ENCODE assay signal across 9 mouse cellular contexts in the genomic region with DNA sequence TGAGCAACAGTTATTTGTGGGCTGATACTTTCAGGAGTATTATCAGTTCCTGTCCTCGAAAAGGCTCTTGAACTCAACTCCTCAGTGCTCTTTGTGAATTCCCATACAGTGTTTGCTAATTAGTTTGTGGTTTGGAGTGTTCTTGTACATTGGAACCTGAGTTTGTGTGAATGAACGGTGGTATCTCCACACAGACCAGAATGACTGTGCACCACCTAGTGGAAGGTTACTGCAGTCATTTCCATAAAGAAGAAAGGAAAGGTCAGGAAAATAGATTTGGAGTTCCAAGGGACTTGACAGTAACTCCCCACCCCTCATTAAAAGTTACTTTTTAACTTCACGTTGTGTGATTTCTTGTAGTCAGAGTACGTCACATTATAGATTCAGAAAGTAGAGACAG.
DNase-seq lines count a peak whose midpoint lies in the region; ATAC-seq and TF ChIP-seq lines count a peak whose summit lies in the region.
"Had no signal": no experiment of that assay in that cellular context is flagged by ENCODE, and none has a peak within 500 bp of the region (broad histone marks: within the 10 kb centered on the region; RNA-seq: fewer than 3 reads in every experiment).

No protein-coding gene starts in this region.

- intact Hi-C loops in gastrocnemius, adult 2 months (cut with DNase I): no loop called here

- no peaks in the 10 kb centered on the region for H3K9me3 ChIP-seq in lung, postnatal 0 days (ENCODE audit: low read length)
- no peaks in the 10 kb centered on the region for H3K9me3 ChIP-seq in MEL (replicated peaks; ENCODE audit: insufficient read depth, low read length)
- H3K9me3 ChIP-seq: forebrain, embryonic 13.5 days had no signal

- 55% methylated on average over 4 of the region's 4 CpGs for WGBS in lung, postnatal 0 days
- WGBS in lung, adult 2 months: 45% methylated on average over 4 of the region's 4 CpGs

- no peak for ATAC-seq in lung, postnatal 0 days
- ATAC-seq: forebrain, embryonic 13.5 days had no signal

- no peaks in the 10 kb centered on the region for H3K4me1 ChIP-seq in lung, postnatal 0 days (ENCODE audit: insufficient read depth, low read depth, low read length)
- H3K4me1 ChIP-seq in lung, adult 2 months (ENCODE audit: control insufficient read depth, insufficient read depth, low read length): no peaks in the 10 kb centered on the region
- H3K4me1 ChIP-seq in MEL (ENCODE audit: control insufficient read depth in 1 of 2, insufficient read depth in 2 of 2, low read length in 2 of 2): no peaks in the 10 kb centered on the region
- H3K4me1 ChIP-seq: forebrain, embryonic 13.5 days had no signal

- no peak overlapping the region for H3K4me3 ChIP-seq in gastrocnemius, adult 2 months
- no peak overlapping the region for H3K4me3 ChIP-seq in lung, postnatal 0 days (ENCODE audit: low read depth, low read length)
- no peak overlapping the region for H3K4me3 ChIP-seq in lung, adult 2 months (replicated peaks; ENCODE audit: extremely low read depth, low read depth, low read length)
- no peak overlapping the region for H3K4me3 ChIP-seq in MEL (ENCODE audit: control insufficient read depth in 1 of 2, insufficient read depth in 1 of 2, low read depth in 2 of 2, low read length in 2 of 2)
- H3K4me3 ChIP-seq: forebrain, embryonic 13.5 days had no signal

- H3K36me3 ChIP-seq in lung, postnatal 0 days (ENCODE audit: insufficient read depth, low read length): no peaks in the 10 kb centered on the region
- no peaks in the 10 kb centered on the region for H3K36me3 ChIP-seq in MEL (ENCODE audit: control insufficient read depth in 1 of 2, insufficient read depth in 2 of 2, low read length in 2 of 2)

- H3K79me2 ChIP-seq in MEL (ENCODE audit: control insufficient read depth, insufficient read depth, low read length, poor library complexity): no peaks in the 10 kb centered on the region

- peak; percentile 39 for TF ChIP-seq RAD21 in MEL (IDR thresholded peaks at IDR 0.05; ENCODE audit: low read depth, low read length)

- no peak overlapping the region for H3K27ac ChIP-seq in gastrocnemius, adult 2 months
- H3K27ac ChIP-seq in lung, postnatal 0 days (ENCODE audit: low read length): no peak overlapping the region
- H3K27ac ChIP-seq in MEL (ENCODE audit: control insufficient read depth, low read depth, low read length): no peak overlapping the region
- H3K27ac ChIP-seq: forebrain, embryonic 13.5 days had no signal

- H3K4me2 ChIP-seq in lung, postnatal 0 days (replicated peaks; ENCODE audit: low read depth, low read length): no peak overlapping the region
- H3K4me2 ChIP-seq: forebrain, embryonic 13.5 days had no signal

- TF ChIP-seq POLR2A in lung, adult 2 months (IDR thresholded peaks at IDR 0.05; ENCODE audit: borderline replicate concordance, extremely low read depth, low read depth, low read length): no peak
- no peak for TF ChIP-seq POLR2A in MEL (IDR thresholded peaks at IDR 0.05; ENCODE audit: control insufficient read depth in 1 of 2, insufficient read depth in 1 of 2, low read depth in 1 of 2, low read length in 2 of 2, poor library complexity in 1 of 2)

- H3K27me3 ChIP-seq in lung, postnatal 0 days (replicated peaks; ENCODE audit: insufficient read depth, low read length): no peaks in the 10 kb centered on the region
- peaks cover 0 to 2% of the 10 kb centered on the region in 2 experiments; a peak in 1 of 4 replicates for H3K27me3 ChIP-seq in MEL (ENCODE audit: control insufficient read depth in 1 of 2, insufficient read depth in 2 of 2, low read length in 2 of 2)
- H3K27me3 ChIP-seq: forebrain, embryonic 13.5 days had no signal

- TF ChIP-seq CTCF in gastrocnemius, adult 2 months (IDR thresholded peaks at IDR 0.05): peak; percentile 48
- TF ChIP-seq CTCF in lung, postnatal 0 days (IDR thresholded peaks at IDR 0.05): peak; percentile 64
- TF ChIP-seq CTCF in lung, adult 2 months (IDR thresholded peaks at IDR 0.05; ENCODE audit: insufficient read depth, low read length): no peak
- TF ChIP-seq CTCF in MEL (IDR thresholded peaks at IDR 0.05 in 2 of 3, conservative IDR thresholded peaks at IDR 0.05 in 1 of 3; ENCODE audit: control insufficient read depth in 1 of 3, insufficient read depth in 1 of 3, low read depth in 2 of 3, low read length in 3 of 3, poor library complexity in 1 of 3, severe bottlenecking in 1 of 3): peak in 2 of 3 experiments; percentile 5 to 51; a peak in 2 of 6 replicates

- no peak for DNase-seq in gastrocnemius, adult 2 months
- no peak for DNase-seq in gastrocnemius, postnatal 25 days
- DNase-seq in lung, postnatal 0 days (ENCODE audit: low spot score): peak; percentile 40
- DNase-seq in lung, adult 2 months: no peak
- DNase-seq in MEL (ENCODE audit: low read depth, low spot score): peak; percentile 24
- peak; percentile 12 for DNase-seq in layer of hippocampus, adult 9-10 months (ENCODE audit: low spot score)
- DNase-seq in gastrocnemius, postnatal 4 days (ENCODE audit: low spot score in 2 of 2): no peak
- no peak for DNase-seq in urinary bladder, postnatal 25 days (ENCODE audit: low spot score)

- no peak overlapping the region for H3K9ac ChIP-seq in lung, postnatal 0 days (replicated peaks; ENCODE audit: low read depth)
- H3K9ac ChIP-seq in MEL (ENCODE audit: control insufficient read depth, low read depth, low read length, poor library complexity, severe bottlenecking): no peak overlapping the region
- H3K9ac ChIP-seq: forebrain, embryonic 13.5 days had no signal

- TF ChIP-seq EP300 in lung, postnatal 0 days (IDR thresholded peaks at IDR 0.05): no peak
- no peak for TF ChIP-seq EP300 in MEL (IDR thresholded peaks at IDR 0.05; ENCODE audit: low read depth in 1 of 2, low read length in 2 of 2)

TF ChIP-seq in MEL, 35 proteins besides CTCF, POLR2A, EP300 and RAD21:
- no peak for TF ChIP-seq ZC3H11A (IDR thresholded peaks at IDR 0.05; ENCODE audit: low read depth, low read length)
- TF ChIP-seq SMC3 (IDR thresholded peaks at IDR 0.05; ENCODE audit: low read depth, low read length): peak; percentile 56
- no peak for TF ChIP-seq RCOR1 (IDR thresholded peaks at IDR 0.05; ENCODE audit: low read depth, low read length)

Comparison
In these comparisons a context has a peak if more than half of its experiments do, and no peak if none do; other contexts are left out.
1. DNase-seq: peak in lung, postnatal 0 days (single experiment), MEL (single experiment) and layer of hippocampus, adult 9-10 months (single experiment); none in gastrocnemius, adult 2 months (single experiment), gastrocnemius, postnatal 25 days (single experiment), lung, adult 2 months (single experiment), gastrocnemius, postnatal 4 days (0 of 2) and urinary bladder, postnatal 25 days (single experiment).